Mouse (Mus musculus) thymus, postnatal 10 days (tissue): ENCODE results near the gene Cd200r1.

ENCODE experiments used
- DNase-seq, 2 experiments: peaks; one replicate each; pipeline ENCODE4 v3.0.0; 2021; ENCODE audit warnings: low spot score in 2 of 2

Gene Cd200r1

DNA sequence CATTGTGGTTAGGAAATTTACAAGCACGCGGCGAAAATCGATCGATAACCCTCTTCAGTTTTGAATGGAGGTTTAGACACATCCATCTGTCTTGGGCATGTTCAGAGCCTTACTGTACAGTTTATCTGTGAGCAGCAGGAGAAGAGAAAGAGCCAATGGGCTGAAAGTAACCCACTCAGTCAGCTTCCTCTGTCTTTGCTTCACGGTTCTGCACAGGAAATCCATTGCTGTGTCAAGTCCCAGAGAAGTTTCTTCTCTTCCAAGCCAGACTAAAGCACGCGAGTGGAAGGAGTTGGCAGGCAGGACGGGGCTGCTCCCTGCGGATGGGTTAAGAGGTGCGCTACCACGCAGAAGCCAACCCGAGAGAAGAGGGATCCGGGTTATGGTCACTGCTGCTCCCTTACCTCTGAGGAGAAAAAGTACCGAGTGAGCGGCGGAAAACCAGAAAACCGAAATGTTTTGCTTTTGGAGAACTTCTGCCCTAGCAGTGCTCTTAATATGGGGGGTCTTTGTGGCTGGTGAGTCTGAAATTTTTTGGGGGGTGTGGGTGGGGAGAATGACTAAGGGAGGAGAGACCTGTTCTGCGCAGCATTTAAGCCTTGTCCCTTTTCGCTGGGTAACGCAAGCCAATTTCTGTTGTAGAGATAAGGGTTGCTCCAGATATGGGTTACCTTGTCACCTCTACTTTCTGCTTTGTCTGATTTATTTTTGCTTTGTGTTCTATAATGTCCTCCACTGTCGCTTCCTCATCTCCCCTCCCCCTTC lies at the start of gene Cd200r1:
TSS of gene Cd200r1 (plus strand) at position 182 of the 765 bp plus-strand sequence.
- peak; percentile 22 for DNase-seq

DNA sequence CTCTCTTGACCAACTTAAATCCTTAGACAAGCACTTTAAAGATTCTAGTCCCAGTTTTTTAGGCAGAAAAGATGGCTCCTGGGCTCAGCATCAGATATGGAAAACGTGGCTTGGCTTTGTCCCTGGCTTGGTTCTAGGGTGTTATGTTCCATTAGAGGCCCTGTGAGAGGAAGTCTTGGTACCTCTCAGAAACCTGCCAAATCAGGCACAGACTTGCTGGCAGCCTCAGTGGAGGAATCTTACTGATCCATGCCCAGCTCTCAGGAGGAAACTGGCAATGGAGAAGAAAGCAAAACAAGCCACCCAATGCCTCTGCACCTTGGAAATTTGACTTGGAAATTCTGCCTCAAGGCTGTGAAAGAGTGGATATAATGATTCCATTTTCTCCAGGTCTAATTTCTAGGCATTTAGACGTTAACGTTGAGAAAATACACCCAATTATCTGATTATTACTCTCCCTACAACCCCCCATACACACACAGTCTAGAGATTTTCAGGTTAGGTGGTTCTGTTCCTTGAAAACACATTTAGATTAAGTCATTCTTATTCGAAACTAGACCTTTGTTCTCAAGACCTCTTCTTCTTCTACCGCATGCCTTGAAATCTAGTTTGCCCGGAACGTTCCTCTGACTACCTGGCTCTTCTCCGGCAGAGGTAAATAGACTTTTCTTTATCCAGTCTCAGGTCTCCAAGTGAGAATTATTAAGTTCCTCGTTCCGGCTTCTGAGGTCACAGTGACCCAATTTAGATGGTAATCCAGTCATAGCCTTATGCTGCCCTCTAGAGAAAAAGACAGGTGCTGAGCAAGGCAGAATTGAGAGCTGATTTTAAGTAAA lies 49.0 kb upstream of the Cd200r1 start:
- no peak for DNase-seq

DNA sequence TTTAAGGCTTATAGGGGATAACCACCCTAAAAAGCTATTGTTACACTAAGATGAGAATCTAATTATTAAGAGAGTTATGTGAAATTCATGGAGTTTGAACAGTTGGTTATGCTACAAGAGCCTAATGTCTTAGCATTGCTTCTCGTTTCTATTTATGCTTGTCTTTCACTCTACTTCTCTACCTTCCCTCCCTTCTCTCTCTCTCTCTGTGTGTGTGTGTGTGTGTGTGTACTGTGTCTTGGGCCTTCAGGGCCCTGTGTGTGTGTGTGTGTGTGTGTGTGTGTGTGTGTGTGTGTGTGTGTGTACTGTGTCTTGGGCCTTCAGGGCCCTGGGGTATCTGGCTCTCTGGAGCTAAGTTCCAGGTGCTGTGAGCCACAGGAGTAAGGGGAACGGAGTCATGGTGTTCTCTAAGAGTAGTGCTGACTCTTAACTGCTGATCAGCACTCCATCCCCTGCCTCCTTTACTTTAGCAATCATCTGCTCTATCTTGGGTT lies 48.3 kb upstream of the Cd200r1 start:
- no peak for DNase-seq

DNA sequence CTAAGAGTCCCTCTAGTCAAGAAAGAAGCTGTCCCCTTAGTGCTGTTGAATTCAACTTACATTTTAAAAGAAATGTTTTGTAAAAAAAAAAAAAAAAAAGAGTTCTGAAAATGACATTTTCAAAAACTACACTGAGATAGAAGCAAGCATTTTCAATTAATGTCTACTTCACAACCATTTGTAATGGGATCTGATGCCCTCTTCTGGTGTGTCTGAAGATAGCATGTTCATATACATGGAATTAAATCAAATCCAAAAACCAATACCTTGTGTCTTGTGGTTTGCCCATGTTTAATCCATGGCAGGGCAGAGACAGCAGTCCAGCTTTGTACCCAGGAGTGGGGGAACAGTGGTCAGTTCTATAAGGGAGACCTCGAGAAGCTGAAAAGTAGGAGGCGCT lies 47.7 kb upstream of the Cd200r1 start:
- no peak for DNase-seq

DNA sequence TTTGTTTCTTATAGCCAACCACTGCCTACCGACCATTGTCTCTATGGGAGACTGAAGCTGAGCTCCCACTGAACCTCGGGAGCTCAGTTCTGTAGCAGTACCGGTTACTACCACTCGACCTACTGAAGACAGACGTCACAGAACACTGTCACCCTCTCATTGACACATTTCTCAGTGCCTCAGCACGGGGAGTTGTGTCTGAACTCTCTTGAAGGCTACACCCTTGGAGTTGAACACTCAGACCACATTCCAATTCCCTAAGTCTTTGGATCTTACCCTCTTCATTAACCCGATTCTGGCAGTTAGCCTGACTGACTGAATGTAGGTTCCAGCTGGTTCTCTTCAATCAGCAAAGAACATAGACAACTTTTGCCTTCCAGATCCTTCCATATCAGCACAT lies 46.2 kb upstream of the Cd200r1 start:
- DNase-seq: no peak

DNA sequence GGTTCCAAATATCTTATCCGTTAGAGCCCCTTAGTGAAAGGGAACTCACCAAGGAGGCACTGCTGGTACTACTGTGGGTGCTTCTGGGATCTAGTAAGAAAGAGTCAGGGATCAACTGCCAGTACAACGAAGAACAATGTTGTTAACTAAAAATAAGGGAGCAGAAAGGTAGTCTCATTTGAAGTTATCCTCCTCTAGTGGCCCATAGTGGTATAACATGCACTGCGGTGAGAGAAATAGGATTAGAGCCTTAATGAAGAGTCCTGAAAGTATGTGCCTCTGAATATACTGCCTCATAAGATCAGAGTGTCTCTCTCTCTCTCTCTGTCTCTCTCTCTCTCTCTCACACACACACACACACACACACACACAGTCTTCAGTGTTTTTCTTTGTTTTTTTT lies 45.0 kb upstream of the Cd200r1 start:
- no peak for DNase-seq

DNA sequence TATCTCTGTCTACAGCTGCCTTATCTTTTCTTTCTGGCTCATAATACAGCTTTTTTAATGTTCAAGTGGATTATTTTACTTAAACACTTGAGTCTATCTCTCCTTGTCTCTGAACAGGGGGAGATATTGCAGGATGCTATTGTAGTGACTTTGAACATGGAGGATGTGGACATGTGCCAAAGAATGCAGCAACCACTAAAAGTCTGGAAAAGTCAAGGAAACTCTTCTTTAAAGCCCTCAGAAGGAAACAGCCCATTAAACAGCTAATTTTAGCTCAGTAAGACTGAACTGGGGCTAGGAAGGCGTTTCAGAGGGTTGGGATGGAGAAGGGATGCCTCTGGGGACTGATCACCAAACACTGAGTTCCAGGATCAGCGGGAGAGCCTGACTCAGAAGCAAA lies 42.9 kb upstream of the Cd200r1 start:
- DNase-seq: no peak

- DNase-seq: peak; percentile 80 to 81
These were observed 41.3 kb upstream of the Cd200r1 start, which contains the start of gene Nepro for GRCm38 (mm10) chr16:44724083-44724787. Nepro (plus strand) TSS chr16:44724301.

DNA sequence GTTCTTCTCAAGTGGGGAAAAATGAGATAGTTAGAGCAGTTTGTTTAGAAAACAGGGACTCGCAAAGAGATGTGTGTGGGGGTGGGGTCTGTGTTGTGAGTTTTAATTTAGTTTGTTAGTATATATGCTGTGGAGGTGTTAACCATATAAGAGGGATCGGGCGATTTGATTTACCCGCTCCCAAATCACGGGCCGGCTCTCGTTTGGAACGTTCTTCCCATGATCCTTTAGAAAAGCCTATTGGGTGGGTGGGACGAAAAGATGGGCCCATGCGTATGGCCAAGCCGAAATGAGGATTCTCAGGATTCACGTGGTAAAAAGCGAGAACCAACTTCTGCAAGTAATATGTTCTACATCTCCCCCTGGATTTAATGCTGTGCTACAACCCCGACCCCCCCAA lies 40.7 kb upstream of the Cd200r1 start:
- DNase-seq: no peak

DNA sequence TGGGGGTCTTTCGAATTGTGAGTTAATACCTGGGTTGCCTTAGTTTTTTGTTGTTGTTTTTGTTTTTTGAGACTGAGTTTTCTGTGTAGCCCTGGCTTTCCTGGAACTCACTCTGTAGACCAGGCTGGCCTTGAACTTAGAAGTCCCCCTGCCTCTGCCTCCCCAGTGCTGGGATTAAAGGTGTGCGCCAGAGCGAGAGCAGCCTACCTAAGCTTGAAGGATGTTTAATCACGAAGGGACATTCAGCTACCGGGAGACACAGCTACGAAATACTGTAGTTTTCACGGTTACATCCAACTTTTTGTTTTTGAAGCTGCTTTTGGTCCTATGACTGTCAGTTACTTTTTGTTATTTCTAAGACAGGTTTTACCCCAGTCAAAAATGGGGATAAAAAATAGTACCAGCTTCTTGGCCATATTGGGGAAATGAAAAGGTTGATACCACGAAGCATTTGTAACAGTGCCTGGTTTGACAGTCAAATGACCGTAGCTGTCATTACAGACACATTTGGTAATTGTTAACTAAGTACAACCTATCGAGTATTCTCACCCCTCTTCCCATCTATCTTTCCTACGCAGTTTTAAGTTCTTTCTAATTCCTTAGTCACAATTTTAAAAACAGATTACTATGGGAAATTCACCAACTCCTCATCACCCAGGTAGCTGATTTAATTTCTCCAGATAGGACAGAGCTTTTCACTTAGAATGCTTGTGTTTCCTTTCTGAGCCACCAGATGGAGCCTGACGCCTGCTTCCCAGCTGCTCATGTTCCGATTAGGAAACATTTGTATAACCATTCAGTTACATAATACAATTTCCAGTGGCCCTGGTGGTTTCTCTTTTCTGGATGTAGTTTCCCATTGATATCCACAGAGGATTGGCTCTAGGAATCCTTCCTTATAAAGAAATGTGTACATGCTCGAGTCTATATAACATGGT lies 40.0 kb upstream of the Cd200r1 start:
- peak in 1 of 2 experiments; percentile 65 for DNase-seq

- no peak for DNase-seq
These were observed 38.0 kb upstream of the Cd200r1 start for GRCm38 (mm10) chr16:44727525-44727924.

DNA sequence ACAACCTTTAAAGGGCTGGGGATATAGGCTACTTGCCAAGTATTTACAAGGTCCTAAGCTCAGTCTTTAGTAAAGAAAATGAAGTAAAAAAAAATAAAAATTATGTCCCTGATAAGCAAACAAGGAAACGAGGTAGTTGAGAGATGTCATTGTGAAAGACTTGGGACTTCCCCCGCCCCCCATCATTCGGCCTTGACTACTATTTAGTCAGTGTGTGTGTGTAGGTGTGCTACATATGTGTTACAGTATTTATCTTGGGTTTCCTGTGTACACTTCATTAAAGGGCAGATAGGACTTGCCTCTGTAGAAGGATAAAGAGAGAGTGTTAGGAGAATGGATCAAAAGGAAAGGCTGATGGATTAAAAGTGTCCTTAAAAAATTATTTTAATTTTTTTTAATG lies 31.5 kb upstream of the Cd200r1 start:
- no peak for DNase-seq

- no peak for DNase-seq
These were observed 29.9 kb upstream of the Cd200r1 start for GRCm38 (mm10) chr16:44735676-44736075.

GRCm38 (mm10) chr16:44736118-44736517 lies 29.4 kb upstream of the Cd200r1 start:
- DNase-seq: no peak

DNA sequence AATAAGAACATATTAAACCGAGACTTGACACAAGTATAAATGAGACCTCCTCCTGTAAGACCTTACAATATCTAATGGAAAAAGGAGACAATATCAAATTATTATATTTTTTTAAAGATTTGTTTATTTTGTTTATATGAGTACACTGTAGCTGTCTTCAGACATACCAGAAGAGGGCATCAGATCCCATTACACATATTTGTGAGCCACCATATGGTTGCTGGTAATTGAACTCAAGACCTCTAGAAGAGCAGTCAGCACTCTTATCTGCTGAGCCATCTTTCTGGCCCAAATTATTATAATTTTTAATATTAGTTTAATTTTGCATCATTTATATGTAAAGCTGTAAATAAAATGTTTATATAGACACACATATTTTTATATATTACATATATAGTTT lies 22.8 kb upstream of the Cd200r1 start:
- DNase-seq: no peak

- no peak for DNase-seq
These were observed 20.1 kb upstream of the Cd200r1 start for GRCm38 (mm10) chr16:44745471-44745865.

DNA sequence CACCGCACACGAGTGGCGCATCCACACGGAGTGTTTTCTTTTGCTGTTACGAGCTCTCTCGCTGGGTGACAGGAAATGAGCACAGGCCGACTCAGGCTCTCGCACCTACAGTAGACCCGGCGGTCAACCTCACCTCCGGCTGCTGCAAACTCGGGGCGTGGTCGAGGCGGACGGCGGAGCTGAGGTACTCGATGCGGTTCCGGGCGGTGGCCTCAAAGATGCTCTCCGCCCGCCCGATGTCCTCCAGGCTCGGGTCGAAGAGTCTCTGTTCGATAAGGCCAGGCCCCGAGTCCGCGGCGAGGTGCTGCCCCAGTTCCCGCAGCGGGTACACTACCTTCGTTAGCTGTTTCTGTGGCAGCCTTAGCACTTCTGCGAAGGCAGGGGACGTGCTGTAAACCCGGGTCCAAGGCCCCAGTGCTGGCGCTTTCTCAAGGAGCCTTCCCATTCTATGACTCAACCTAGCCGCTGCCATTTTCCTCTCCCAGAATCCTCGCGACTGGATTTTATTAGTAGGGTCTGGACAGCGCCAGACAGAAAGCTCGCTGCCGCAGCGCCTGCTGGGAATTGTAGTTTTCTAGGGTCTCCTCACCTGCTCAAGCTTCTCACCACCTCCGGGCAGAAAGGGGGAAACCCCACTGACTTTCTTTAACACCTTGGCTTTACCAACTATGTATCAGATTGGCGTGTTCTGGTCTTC lies 19.5 kb upstream of the Cd200r1 start, which contains the start of gene Gtpbp8:
TSS of gene Gtpbp8 (minus strand) at position 498 of the 697 bp plus-strand sequence.
- peak; percentile 66 to 70 for DNase-seq

GRCm38 (mm10) chr16:44748007-44748406 lies 17.5 kb upstream of the Cd200r1 start:
- DNase-seq: no peak

DNA sequence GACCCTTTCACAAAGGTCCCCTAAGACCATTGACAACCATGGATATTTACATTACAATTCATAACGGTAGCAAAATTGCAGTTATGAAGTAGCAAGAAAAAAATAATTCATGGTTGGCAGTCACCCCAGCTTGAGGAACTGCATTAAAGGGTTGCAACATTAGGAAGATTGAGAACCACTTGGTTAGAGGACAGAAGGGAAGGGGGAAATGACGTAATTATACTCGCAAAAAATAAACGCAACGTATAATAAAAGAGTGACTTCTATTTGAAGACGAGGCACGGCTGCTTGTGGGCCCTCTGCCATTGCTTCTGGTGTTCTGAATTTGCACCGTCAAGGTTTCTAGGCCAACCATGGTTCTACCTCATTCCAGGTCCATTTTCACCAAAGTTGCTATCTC lies 7.8 kb upstream of the Cd200r1 start:
- no peak for DNase-seq

GRCm38 (mm10) chr16:44761811-44762210 lies 3.7 kb upstream of the Cd200r1 start:
- DNase-seq: no peak
